Mouse (Mus musculus): ENCODE results near the gene Psmd6. TPM values are rescaled to one million over a fixed set of nuclear protein-coding genes. Genes with fewer than 3 reads are reported as not detected.
A peak's percentile ranks its signal among the peaks of the same experiment; 100 is the strongest.

Psmd6 gene
- polyA plus RNA-seq, 1 experiment, result 38.7 TPM

- Histone ChIP-seq H3K4me3 (replicated peaks) (no peak overlapping the region), H3K36me3 (replicated peaks; ENCODE audit: low read length) (peaks cover 39% of the 10 kb centered on the region), H3K27me3 (replicated peaks) (no peaks in the 10 kb centered on the region), H3K9me3 (no peaks in the 10 kb centered on the region), H3K4me1 (peaks cover 41% of the 10 kb centered on the region)
- TF ChIP-seq GATA1 (IDR thresholded peaks at IDR 0.05; ENCODE audit: borderline replicate concordance, low read length) (no peak), FLI1 (IDR thresholded peaks at IDR 0.05; ENCODE audit: low read length) (no peak)
Measured at GRCm38 (mm10) chr14:14087348-14087747, 33.4 kb downstream of the Psmd6 start.

- Histone ChIP-seq H3K4me3 (replicated peaks) (no peak overlapping the region), H3K4me1 (peaks cover 46% of the 10 kb centered on the region), H3K27me3 (replicated peaks) (no peaks in the 10 kb centered on the region), H3K9me3 (no peaks in the 10 kb centered on the region), H3K36me3 (replicated peaks; ENCODE audit: low read length) (peaks cover 33% of the 10 kb centered on the region)
- TF ChIP-seq FLI1 (IDR thresholded peaks at IDR 0.05; ENCODE audit: low read length), result no peak
- TF ChIP-seq GATA1 (IDR thresholded peaks at IDR 0.05; ENCODE audit: borderline replicate concordance, low read length), result no peak
Measured at GRCm38 (mm10) chr14:14086711-14087263, 34.0 kb downstream of the Psmd6 start.

- H3K4me1 ChIP-seq, result peaks cover 52% of the 10 kb centered on the region
- no peak overlapping the region for H3K4me3 ChIP-seq (replicated peaks)
- H3K9me3 ChIP-seq, result no peaks in the 10 kb centered on the region
- peaks cover 5% of the 10 kb centered on the region for H3K36me3 ChIP-seq (replicated peaks; ENCODE audit: low read length)
- no peak for TF ChIP-seq FLI1 (IDR thresholded peaks at IDR 0.05; ENCODE audit: low read length)
- TF ChIP-seq GATA1 (IDR thresholded peaks at IDR 0.05; ENCODE audit: borderline replicate concordance, low read length), result no peak
- H3K27me3 ChIP-seq (replicated peaks), result no peaks in the 10 kb centered on the region
Measured at GRCm38 (mm10) chr14:14083811-14084210, 37.0 kb downstream of the Psmd6 start.

- peaks cover 31% of the 10 kb centered on the region for H3K4me1 ChIP-seq
- no peaks in the 10 kb centered on the region for H3K27me3 ChIP-seq (replicated peaks)
- TF ChIP-seq FLI1 (IDR thresholded peaks at IDR 0.05; ENCODE audit: low read length) (no peak), GATA1 (IDR thresholded peaks at IDR 0.05; ENCODE audit: borderline replicate concordance, low read length) (no peak)
- H3K9me3 ChIP-seq, result no peaks in the 10 kb centered on the region
- H3K4me3 ChIP-seq (replicated peaks), result no peak overlapping the region
- H3K36me3 ChIP-seq (replicated peaks; ENCODE audit: low read length), result peaks cover 13% of the 10 kb centered on the region
Measured at GRCm38 (mm10) chr14:14080604-14081194, 40.1 kb downstream of the Psmd6 start.

GRCm38 (mm10) chr14:14071456-14071855, 49.3 kb downstream of the Psmd6 start:
- Histone ChIP-seq H3K36me3 (replicated peaks; ENCODE audit: low read length) (peaks cover 30% of the 10 kb centered on the region), H3K4me1 (peaks cover 31% of the 10 kb centered on the region), H3K4me3 (replicated peaks) (no peak overlapping the region), H3K9me3 (no peaks in the 10 kb centered on the region), H3K27me3 (replicated peaks) (no peaks in the 10 kb centered on the region)
- TF ChIP-seq GATA1 (IDR thresholded peaks at IDR 0.05; ENCODE audit: borderline replicate concordance, low read length), result no peak
- no peak for TF ChIP-seq FLI1 (IDR thresholded peaks at IDR 0.05; ENCODE audit: low read length)

GRCm38 (mm10) chr14:14070541-14071315, 50.1 kb downstream of the Psmd6 start:
- TF ChIP-seq GATA1 (IDR thresholded peaks at IDR 0.05; ENCODE audit: borderline replicate concordance, low read length) (no peak), FLI1 (IDR thresholded peaks at IDR 0.05; ENCODE audit: low read length) (no peak)
- Histone ChIP-seq H3K4me3 (replicated peaks) (no peak overlapping the region), H3K4me1 (peaks cover 34% of the 10 kb centered on the region), H3K36me3 (replicated peaks; ENCODE audit: low read length) (peaks cover 30% of the 10 kb centered on the region), H3K27me3 (replicated peaks) (no peaks in the 10 kb centered on the region), H3K9me3 (no peaks in the 10 kb centered on the region)

- Histone ChIP-seq H3K27me3 (replicated peaks) (no peaks in the 10 kb centered on the region), H3K36me3 (replicated peaks; ENCODE audit: low read length) (peaks cover 28% of the 10 kb centered on the region), H3K4me1 (peaks cover 51% of the 10 kb centered on the region), H3K9me3 (no peaks in the 10 kb centered on the region), H3K4me3 (replicated peaks) (peak overlapping the region; percentile 87)
- no peak for TF ChIP-seq FLI1 (IDR thresholded peaks at IDR 0.05; ENCODE audit: low read length)
- TF ChIP-seq GATA1 (IDR thresholded peaks at IDR 0.05; ENCODE audit: borderline replicate concordance, low read length), result no peak
Measured at GRCm38 (mm10) chr14:14068553-14068952, 52.2 kb downstream of the Psmd6 start.

GRCm38 (mm10) chr14:14067648-14068472, 52.9 kb downstream of the Psmd6 start:
- no peaks in the 10 kb centered on the region for H3K27me3 ChIP-seq (replicated peaks)
- TF ChIP-seq GATA1 (IDR thresholded peaks at IDR 0.05; ENCODE audit: borderline replicate concordance, low read length) (no peak), FLI1 (IDR thresholded peaks at IDR 0.05; ENCODE audit: low read length) (no peak)
- peaks cover 31% of the 10 kb centered on the region for H3K36me3 ChIP-seq (replicated peaks; ENCODE audit: low read length)
- peaks cover 56% of the 10 kb centered on the region for H3K4me1 ChIP-seq
- no peaks in the 10 kb centered on the region for H3K9me3 ChIP-seq
- H3K4me3 ChIP-seq (replicated peaks), result peak overlapping the region; percentile 87

- Histone ChIP-seq H3K4me1 (peaks cover 56% of the 10 kb centered on the region), H3K27me3 (replicated peaks) (no peaks in the 10 kb centered on the region), H3K4me3 (replicated peaks) (no peak overlapping the region), H3K36me3 (replicated peaks; ENCODE audit: low read length) (peaks cover 25% of the 10 kb centered on the region), H3K9me3 (no peaks in the 10 kb centered on the region)
- TF ChIP-seq FLI1 (IDR thresholded peaks at IDR 0.05; ENCODE audit: low read length), result no peak
- TF ChIP-seq GATA1 (IDR thresholded peaks at IDR 0.05; ENCODE audit: borderline replicate concordance, low read length), result no peak
Measured at GRCm38 (mm10) chr14:14066241-14066640, 54.5 kb downstream of the Psmd6 start.
